Mouse (Mus musculus) T-helper 1 cell (primary cell): ENCODE results near the gene Ly6g6d.

ENCODE experiments used
- in situ Hi-C: fragments of 300-600 bp; cut with MboI, MseI; formaldehyde crosslinking; loops from one replicate; pipeline ENCODE4 v1.15.1; 2025; ENCODE audit warnings: high pct_unique_total_duplicates

Ly6g6d gene

GRCm38 (mm10) chr17:35101161-35101560 lies 23.3 kb upstream of the Ly6g6d start:
- in situ Hi-C loops: loop anchor here (25.0 kb wide), 1 partner anchor 464 kb away; the partner anchor contains the start of genes Atf6b, Fkbpl, Ppt2 and Prrt1

DNA sequence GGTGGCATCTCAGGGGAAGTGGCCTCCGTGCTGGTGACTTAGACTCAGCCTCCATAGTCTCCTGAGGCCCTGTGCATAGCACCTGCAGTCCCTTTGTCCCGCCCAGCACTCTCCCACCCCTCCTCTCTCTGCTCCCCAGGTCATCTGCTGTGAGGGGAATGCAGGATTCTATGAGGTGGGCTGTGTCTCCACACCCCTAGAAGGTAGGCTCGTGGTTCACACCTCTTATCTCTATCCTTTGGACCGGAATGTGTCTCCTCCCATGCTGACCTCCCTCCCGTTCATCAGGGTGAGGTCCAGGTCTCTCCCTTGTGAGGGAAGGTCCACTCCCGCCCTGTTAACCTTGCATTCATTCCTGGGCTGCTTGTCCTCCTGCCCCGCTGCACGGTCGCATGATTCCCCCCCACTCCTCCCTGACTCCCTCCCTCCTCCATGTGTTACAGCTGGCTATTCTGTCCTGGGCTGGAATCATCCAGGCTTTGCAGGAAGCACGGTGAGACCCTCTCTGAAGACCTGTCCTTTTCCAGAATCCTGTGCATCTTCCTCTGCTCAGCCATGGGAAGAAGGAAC lies 22.4 kb upstream of the Ly6g6d start:
- in situ Hi-C loops: loop anchor here (25.0 kb wide), 1 partner anchor 463 kb away; the partner anchor contains the start of genes Atf6b, Fkbpl, Ppt2 and Prrt1

DNA sequence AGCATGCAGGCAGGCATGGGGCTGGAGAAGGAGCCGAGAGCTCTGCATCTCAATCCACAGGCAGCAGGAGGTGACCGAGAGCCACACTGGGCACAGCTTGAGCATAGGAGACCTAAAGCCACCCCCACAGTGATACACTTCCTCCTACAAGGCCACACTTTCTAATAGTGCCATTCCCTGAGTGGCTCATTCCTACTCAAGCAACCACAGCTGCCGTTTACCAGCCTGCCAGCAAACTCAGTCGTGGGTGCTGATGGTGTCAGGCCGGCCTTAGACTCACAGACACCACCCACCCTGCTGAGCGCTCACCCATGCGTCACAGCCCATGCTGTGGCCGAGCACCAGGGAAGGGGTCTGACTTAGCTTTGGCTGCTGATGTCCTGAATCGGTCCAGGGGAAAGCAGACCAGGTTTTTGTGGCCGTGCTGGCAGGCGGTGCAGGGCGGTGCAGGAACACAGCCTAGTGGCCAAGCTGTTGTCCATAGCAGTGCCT lies 19.3 kb upstream of the Ly6g6d start:
- in situ Hi-C loops: no loop called here

DNA sequence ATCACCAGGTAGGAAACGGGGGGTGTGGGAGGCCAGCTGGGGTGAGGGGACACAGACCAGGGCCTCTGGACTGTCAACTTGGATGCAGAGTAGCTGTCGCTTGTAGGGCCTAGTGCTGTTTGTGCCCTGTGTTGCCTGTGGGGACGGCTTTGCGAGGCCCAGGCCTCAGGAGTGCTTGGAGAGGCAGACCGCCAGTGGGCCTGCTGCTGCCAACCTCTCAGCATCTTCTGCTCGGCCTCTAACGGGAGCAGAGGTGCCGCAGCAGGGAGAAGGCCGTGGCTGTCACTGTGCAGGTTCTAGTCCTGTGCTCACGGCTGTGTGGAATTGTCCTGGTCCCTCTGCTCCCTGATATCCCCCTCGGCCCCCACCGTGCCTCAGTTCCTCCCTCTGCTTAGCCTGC lies 18.7 kb upstream of the Ly6g6d start:
- in situ Hi-C loops: no loop called here

- in situ Hi-C loops: no loop called here
These were observed 16.9 kb upstream of the Ly6g6d start for GRCm38 (mm10) chr17:35094475-35095365.

- in situ Hi-C loops: no loop called here
These were observed 14.7 kb upstream of the Ly6g6d start for GRCm38 (mm10) chr17:35092403-35093198.

- in situ Hi-C loops: no loop called here
These were observed 12.5 kb upstream of the Ly6g6d start for GRCm38 (mm10) chr17:35090166-35090932.

- in situ Hi-C loops: no loop called here
These were observed 11.2 kb upstream of the Ly6g6d start, which contains the start of gene Abhd16a for GRCm38 (mm10) chr17:35088825-35089644. Abhd16a (plus strand) TSS chr17:35089263.

- in situ Hi-C loops: no loop called here
These were observed 10.3 kb upstream of the Ly6g6d start for GRCm38 (mm10) chr17:35088151-35088550.

DNA sequence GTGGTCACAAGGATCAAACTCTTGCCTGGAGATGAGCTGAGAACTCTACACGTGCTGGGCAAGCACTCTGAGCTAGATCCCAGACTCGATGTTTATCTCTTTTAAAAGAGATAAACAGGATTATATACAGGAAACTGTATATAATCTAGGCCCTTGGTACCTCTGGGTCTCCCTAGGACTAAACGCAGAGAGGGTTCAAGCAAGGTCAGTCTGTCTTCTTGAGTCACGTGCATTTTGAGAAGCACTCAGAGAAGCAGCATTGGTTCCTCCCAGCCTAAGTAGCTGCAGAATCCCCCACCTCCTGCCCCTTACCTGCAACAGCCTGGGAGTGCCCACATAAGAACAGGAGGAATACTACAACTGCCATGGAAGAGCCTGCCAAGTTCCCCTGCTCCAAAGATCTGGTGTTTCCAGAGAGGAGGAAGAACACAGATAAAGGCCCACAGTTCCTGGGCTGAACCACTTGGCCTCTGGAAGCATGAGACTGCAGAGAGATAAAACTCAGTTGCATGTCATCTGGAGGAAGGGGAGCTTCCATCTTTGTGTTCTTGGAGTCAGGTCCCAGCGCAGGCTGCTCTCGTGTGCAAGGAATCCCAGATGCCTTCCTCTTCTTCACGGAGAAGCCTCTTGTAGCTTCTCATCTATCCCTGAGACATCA lies 7.5 kb upstream of the Ly6g6d start, which contains the start of gene Ly6g6f:
Gene Ly6g6f, minus strand, starts transcription at position 403 of the 658 bp plus-strand sequence.
- in situ Hi-C loops: no loop called here

DNA sequence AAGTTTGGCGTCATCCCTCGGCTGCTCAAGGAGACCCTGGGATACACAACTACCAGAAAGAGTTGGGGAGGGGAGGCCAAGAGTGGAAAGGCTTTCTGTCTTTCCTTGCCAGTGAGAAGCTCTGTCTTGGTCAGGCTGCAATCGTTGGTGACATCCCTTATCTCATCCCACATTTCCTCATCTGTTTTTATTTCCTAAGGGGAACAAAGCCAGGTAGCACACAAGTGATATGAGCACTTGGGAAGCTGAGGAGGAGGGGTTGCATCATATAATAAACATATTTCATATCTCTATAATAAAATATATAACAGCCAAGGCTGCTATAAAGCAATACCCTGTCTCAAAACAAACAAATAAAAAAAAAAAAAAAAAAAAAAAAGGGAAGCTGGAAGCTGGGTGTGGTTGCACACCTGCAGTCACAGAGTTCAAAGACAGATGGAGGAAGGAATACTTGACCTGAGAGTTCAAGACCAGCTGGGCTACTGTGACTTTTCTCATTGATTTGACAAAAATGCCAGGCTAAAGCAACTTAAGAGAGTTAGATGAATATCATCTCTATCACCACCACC lies 6.1 kb upstream of the Ly6g6d start:
- in situ Hi-C loops: no loop called here

- in situ Hi-C loops: no loop called here
These were observed 5.1 kb upstream of the Ly6g6d start for GRCm38 (mm10) chr17:35082841-35083576.

GRCm38 (mm10) chr17:35080710-35081109 lies 2.8 kb upstream of the Ly6g6d start:
- in situ Hi-C loops: no loop called here

DNA sequence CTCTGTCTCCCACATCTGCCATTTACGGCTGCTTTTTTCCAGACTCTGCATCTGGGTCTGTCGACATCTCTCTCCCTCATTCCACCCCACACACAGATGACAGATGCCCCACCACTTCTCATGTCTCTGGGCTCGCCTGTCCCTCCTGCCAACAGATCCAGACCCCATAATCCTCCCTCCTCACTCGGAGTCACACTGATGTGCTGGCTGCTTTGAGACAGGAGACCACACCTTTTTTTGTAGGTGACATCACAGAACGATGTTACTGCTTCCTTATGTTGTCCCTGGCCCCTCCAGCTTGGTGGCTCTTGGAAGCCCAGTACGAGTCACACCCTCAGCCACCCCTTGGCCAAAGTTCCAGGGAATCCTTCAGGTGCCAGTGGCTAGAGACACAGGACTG lies 2.4 kb upstream of the Ly6g6d start:
- in situ Hi-C loops: no loop called here

- in situ Hi-C loops: no loop called here
These were observed 1.9 kb upstream of the Ly6g6d start for GRCm38 (mm10) chr17:35079778-35080177.

DNA sequence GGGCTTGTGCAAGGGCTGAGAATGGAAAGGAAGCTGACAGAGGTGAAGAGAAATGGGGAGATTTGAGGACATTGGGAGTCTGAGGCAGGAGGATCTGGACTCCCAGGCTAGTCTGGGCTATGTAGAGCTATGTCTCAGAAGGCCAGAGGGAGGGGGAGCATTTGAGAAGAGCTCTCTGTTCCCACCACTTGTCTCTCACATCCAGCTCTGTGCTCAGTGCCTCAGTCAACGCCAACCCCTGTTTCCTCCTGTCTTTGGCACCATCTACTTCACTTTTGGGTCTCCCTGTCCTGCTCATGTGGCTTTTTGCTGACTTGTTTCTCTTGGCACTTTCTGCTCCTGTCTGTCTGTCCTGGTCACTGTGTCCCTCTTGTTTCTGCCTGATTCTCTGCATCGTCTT lies 580 bp downstream of the Ly6g6d start:
- in situ Hi-C loops: no loop called here

DNA sequence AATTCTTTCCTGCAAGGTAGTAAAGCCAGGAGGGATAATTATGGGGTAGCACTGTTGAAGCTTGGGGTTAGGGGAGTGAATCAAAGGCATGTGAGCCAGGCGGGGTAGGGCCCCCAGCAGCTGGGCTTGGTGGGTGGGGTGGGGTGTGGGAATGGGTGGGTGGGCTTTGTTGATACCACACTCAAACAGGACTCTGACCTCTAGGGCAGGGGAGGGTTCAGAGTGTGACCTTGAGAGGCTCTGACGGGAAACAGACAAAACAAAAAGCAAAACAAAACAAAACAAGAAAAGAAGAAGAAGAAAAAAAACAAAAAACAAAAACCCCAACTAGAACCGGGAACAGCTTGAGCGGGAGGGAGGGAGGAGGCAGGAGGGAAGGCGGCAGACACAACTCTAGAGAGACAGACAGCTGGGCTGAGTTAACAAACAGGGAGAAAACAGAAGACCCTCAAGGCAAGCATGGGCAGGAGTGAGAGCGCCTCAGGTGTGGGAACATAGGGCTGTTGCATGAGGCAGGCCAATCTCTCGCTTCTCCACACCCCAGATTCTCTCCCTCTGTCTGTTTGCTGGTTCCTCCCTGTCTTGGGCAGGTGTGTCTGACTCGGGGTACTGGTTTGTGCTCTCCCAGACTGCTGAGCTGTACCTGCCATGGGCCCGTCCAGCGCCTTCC lies 1.2 kb downstream of the Ly6g6d start, which contains the start of gene Ly6g6e:
Gene Ly6g6e, plus strand, starts transcription at position 396 of the 670 bp plus-strand sequence.
- in situ Hi-C loops: no loop called here

- in situ Hi-C loops: no loop called here
These were observed 3.8 kb downstream of the Ly6g6d start for GRCm38 (mm10) chr17:35074097-35074496.
